Mouse (Mus musculus): ENCODE measurements around the gene Rbck1. TPM values are rescaled to one million over a fixed set of nuclear protein-coding genes. Genes with fewer than 3 reads are reported as not detected.
"Not testable (repeated sequence)": the region's sequence is repeated elsewhere in the genome, so short reads cannot be mapped to it uniquely, and the experiment has no call there.

The Rbck1 gene
- polyA plus RNA-seq, 1 experiment from 2014 or later: 92.6 TPM

DNA sequence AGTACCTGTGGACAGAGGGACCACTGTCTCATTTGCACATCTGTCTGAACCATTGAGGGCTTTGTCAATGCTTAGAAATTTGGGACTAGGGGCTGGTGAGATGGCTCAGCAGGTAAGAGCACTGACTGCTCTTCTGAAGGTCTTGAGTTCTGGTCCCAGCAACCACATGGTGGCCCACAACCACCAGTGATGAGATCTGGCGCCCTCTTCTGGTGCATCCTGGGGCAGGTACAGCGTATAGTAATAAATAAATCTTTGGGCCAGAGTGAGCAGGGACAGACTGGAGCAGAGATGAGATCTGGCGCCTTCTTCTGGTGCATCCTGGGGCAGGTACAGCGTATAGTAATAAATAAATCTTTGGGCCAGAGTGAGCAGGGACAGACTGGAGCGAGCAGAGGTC is 26.5 kb upstream of the Rbck1 start:
- H3K27ac ChIP-seq; H3K4me1 ChIP-seq; DNase-seq (ENCODE audit: low spot score); H3K27me3 ChIP-seq (ENCODE audit: low read depth, poor library complexity, severe bottlenecking); H3K9me3 ChIP-seq (replicated peaks); H3K4me3 ChIP-seq; H3K36me3 ChIP-seq: not testable (repeated sequence)
- WGBS: 75% methylated on average over 5 of the region's 5 CpGs

DNA sequence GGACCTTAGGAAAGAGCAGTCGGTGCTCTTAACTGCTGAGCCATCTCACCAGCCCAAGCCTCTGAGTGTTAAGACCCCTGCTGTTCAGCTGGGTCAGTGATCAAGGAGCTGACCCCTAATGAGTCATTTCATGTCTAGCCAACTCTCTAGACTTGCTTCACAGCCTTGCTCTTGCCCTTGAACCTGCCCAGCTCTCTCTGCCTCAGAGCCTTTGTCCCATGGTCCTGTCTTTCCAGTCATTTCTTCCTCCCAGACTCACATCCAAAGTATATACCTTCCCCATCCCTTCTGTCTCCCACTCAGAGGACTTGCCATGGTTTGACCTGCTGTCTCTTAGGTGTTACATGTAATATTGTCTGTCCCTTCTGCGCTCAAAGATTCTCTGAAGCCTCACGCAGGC is 24.8 kb upstream of the Rbck1 start:
- DNase-seq (ENCODE audit: low spot score): no peak
- Histone ChIP-seq H3K4me3 (no peak overlapping the region), H3K9me3 (replicated peaks) (no peaks in the 10 kb centered on the region), H3K27me3 (ENCODE audit: low read depth, poor library complexity, severe bottlenecking) (no peaks in the 10 kb centered on the region), H3K36me3 (no peaks in the 10 kb centered on the region), H3K27ac (no peak overlapping the region), H3K4me1 (no peaks in the 10 kb centered on the region)
- WGBS: 88% methylated on average over 3 of the region's 3 CpGs

DNA sequence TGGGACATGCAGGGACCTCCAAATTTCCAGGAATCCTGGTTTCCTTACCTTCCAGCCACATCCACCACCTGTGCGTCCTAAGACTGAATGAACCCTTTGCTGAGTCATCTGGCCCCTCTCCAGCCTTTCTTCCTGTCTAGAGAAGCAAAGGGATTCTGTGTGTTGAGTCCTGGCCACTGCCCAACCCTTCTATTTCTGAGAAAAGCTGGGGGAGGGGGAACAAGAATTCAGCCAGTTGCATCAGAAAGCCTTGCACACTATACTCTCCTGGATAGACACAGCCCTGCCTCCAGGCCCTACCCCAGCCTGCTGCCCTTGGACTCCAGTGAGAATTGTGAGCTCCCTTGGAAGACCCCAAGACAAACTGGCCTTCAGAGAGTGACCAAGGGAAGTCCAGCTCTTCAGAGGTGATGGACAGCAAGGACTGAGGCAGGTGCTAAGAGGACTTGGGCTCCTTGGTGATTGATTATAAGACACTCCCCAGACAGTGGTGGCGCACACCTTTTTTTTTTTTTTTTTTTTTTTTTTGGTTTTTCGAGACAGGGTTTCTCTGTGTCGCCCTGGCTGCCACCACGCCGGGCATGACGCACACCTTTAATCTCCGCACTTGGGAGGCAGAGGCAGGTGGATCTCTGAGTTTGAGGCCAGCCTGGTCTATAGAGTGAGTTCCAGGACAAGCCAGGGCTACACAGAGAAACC is 17.5 kb upstream of the Rbck1 start:
- Histone ChIP-seq H3K36me3 (no peaks in the 10 kb centered on the region), H3K27ac (no peak overlapping the region)
- no peak for DNase-seq (ENCODE audit: low spot score)

DNA sequence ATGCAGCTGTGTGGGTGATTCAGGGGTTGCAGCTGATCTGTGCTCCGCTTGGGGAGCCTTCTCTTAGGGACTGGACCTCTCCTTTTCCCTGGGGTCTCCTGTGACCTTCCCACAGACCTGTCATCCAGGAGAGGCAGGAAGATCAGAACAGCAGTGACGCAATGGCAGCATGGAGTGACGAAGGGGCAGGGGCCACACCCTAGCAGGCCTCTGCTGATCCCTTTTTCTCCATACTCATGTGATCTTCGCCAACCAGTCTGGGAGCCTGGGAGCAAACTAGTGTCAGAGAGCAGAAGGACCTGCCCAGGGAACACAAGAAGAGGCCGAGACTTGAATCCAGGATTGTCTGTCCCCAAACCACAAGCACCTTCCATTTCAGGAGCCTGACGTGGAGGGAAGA is 16.8 kb upstream of the Rbck1 start:
- Histone ChIP-seq H3K4me1 (peaks cover 9% of the 10 kb centered on the region), H3K27me3 (ENCODE audit: low read depth, poor library complexity, severe bottlenecking) (peaks cover 17% of the 10 kb centered on the region), H3K4me3 (no peak overlapping the region), H3K36me3 (no peaks in the 10 kb centered on the region), H3K9me3 (replicated peaks) (no peaks in the 10 kb centered on the region), H3K27ac (no peak overlapping the region)
- 72% methylated on average over 6 of the region's 6 CpGs for WGBS
- DNase-seq (ENCODE audit: low spot score): no peak

More for the DNA sequence above, 17.5 kb upstream of the Rbck1 start:
- Histone ChIP-seq H3K4me1 (peaks cover 6% of the 10 kb centered on the region; the same call in 1 of the 2 replicates), H3K4me3 (no peak overlapping the region), H3K27me3 (ENCODE audit: low read depth, poor library complexity, severe bottlenecking) (peaks cover 9% of the 10 kb centered on the region), H3K9me3 (replicated peaks) (no peaks in the 10 kb centered on the region)
- WGBS: 91% methylated on average over 8 of the region's 8 CpGs

DNA sequence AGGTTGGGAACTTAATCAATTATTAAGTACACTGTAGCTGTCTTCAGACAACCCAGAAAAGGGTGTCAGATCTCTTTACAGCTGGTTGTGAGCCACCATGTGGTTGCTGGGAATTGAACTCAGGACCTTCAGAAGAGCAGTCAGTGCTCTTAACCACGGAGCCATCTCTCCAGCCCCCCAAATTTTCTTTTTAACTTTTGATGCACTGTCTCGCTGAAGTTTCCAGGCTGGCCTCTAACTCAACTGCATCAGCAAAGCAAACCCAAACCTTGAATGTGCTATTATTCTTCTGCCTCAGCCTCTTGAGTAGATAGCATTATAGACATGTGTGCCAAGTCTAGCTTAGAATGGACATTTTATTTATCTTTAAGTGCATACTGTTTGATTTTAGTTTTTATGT is 15.3 kb upstream of the Rbck1 start:
- Histone ChIP-seq H3K9me3 (replicated peaks) (no peaks in the 10 kb centered on the region), H3K27me3 (ENCODE audit: low read depth, poor library complexity, severe bottlenecking) (peaks cover 26% of the 10 kb centered on the region), H3K27ac (no peak overlapping the region), H3K4me1 (peaks cover 23% of the 10 kb centered on the region), H3K4me3 (no peak overlapping the region), H3K36me3 (no peaks in the 10 kb centered on the region)
- 80% methylated on average over 2 of the region's 2 CpGs for WGBS
- DNase-seq (ENCODE audit: low spot score): no peak

DNA sequence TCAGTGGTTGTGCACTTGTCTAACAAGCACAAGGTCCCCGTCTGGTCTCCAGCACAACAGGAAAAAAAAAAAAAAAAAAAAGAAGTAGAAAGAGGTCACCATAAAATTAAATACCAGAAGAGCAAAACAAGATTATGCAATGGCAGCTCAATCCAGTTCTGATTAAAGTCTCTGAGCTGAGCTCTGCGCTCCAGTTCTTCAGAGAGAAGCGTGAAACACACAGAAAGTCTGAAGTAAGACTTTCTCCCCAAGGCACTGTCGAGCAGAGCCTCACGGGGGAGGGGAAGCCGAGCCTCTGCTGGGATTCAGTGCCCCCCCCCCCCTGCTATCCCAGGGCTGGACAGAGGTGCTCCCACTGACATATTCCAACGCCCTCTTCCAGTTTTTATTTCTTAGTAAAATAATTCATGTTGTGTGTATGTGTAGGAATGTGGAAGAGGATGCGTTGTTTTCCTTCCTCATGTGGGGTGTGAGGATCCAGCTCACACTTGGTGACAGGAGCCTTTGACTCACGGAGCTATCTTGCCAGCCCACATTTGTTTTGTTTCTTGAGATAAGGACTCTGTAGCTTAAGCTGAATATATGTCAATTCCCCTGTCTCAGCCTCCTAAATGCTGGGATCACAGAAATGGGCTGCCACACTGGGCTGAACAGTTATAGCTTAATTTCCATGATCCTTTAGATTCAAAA is 14.5 kb upstream of the Rbck1 start:
- H3K27ac ChIP-seq: no peak overlapping the region
- no peak overlapping the region for H3K4me3 ChIP-seq
- H3K27me3 ChIP-seq (ENCODE audit: low read depth, poor library complexity, severe bottlenecking): peaks cover 34% of the 10 kb centered on the region
- DNase-seq (ENCODE audit: low spot score): no peak
- no peaks in the 10 kb centered on the region for H3K9me3 ChIP-seq (replicated peaks)
- peaks cover 23% of the 10 kb centered on the region for H3K4me1 ChIP-seq
- no peaks in the 10 kb centered on the region for H3K36me3 ChIP-seq
- 45% methylated on average over 9 of the region's 9 CpGs for WGBS

DNA sequence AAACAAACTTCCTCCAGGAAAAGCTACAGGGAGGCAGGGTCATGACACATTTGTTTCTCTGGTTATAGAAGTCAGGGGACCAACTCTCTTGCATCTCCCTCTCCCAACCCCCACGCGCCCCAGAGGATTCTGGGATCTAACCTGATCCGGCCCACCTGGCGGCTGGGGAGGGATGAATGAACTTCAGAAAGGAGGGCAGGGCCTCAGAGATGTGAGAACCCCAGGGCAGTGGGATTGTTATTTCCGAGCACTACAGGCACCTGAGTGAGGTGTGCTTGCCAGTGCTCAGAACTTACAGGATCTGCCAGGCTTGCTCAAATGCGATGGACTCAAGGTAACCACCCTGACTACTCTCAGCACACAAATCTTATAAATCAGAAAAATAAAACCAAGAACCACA is 12.9 kb upstream of the Rbck1 start:
- peaks cover 36% of the 10 kb centered on the region for H3K27me3 ChIP-seq (ENCODE audit: low read depth, poor library complexity, severe bottlenecking)
- H3K27ac ChIP-seq: no peak overlapping the region
- no peaks in the 10 kb centered on the region for H3K9me3 ChIP-seq (replicated peaks)
- WGBS: 57% methylated on average over 6 of the region's 6 CpGs
- H3K4me1 ChIP-seq: peaks cover 23% of the 10 kb centered on the region
- no peaks in the 10 kb centered on the region for H3K36me3 ChIP-seq
- no peak overlapping the region for H3K4me3 ChIP-seq
- DNase-seq (ENCODE audit: low spot score): no peak

DNA sequence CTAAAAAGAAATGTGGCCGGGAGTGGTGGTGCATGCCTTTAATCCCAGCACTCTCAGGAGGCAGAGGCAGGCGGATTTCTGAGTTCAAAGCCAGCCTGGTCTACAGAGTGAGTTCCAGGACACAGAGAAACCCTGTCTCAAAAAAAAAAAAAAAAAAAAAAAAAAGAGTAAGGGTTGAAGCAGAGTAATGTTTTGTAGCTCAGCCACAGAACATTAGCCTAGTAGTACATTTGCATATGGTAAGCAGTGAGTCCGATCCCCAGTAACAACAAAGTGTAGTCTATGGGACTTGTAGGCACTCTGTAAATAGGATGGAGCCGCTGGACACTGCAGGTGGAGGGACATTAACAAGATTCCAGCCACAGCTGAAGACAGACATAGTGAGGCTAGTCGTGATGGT is 12.5 kb upstream of the Rbck1 start:
- DNase-seq (ENCODE audit: low spot score): no peak
- 59% methylated on average over 5 of the region's 5 CpGs for WGBS
- Histone ChIP-seq H3K4me1 (peaks cover 23% of the 10 kb centered on the region), H3K27me3 (ENCODE audit: low read depth, poor library complexity, severe bottlenecking) (peaks cover 36% of the 10 kb centered on the region), H3K36me3 (no peaks in the 10 kb centered on the region), H3K9me3 (replicated peaks) (no peaks in the 10 kb centered on the region), H3K27ac (no peak overlapping the region), H3K4me3 (no peak overlapping the region)

DNA sequence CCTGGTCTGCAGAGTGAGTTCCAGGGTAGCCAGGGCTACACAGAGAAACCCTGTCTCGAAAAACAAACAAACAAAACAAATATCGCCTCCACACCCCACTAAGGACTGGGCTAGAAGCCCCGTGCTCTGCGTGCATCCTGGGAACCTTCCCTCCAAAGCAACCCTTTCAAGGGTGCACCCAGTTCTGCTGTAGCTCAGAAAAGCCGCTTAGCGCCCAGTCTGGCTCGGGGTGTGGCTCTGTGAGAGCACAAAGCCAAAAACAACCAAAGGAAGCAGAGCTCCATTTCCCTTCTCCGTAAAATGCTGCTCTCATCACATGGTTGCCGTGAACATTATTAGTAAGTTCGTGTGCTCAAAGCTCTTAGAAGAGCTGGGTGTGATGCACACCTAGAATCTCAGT is 11.9 kb upstream of the Rbck1 start:
- peak overlapping the region; percentile 58; the same call in 1 of the 2 replicates for H3K27ac ChIP-seq
- H3K4me3 ChIP-seq: peak overlapping the region; percentile 70
- no peak for DNase-seq (ENCODE audit: low spot score)
- no peaks in the 10 kb centered on the region for H3K9me3 ChIP-seq (replicated peaks)
- peaks cover 23% of the 10 kb centered on the region for H3K4me1 ChIP-seq
- H3K36me3 ChIP-seq: no peaks in the 10 kb centered on the region
- WGBS: 10% methylated on average over 10 of the region's 10 CpGs
- H3K27me3 ChIP-seq (ENCODE audit: low read depth, poor library complexity, severe bottlenecking): peaks cover 36% of the 10 kb centered on the region

DNA sequence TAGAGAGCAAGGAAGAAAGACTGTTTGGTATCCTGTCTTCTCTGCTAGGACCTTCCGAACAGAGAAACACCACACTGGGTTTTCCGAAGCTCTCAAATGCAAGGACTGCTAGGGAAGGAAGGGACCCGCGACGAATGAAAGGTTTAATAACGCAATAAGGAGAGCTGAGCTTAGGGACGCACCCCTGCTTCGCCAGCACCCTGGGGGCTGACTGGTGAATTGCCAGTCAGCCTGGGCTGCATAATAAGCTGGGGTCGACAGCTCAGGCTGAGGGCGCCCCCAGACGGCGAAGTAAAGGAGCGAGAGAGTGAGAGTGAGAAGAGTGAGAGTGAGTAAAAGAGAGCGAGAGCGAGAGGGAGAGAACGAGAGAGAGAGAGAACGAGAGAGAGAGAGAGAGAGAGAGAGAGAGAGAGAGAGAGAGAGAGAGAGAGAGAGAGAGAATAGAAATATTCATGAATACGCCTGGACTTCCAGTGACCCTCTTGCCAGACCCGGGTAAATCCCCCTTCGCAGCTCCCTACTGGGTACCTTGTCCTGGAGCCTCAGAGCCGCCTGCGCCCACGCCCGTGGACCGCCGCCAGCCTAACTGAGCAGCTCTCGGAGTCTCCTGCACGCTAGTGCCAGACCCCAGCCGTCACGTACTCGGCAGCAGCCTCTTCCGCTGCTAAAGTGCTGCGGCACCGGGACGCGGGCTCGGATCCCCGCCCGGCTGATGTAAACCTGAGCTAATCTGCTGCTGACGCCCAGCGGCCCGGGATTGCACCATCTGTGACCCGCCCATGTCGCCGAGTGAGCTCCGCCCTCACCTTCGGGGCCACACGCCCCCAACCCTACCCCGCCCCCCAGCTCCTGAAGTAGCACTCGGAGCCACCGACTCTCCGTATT is 11.1 kb upstream of the Rbck1 start, which contains the start of gene Trib3:
Gene Trib3 (minus strand): TSS at position 704 of the 885 bp plus-strand sequence.
- Histone ChIP-seq H3K27ac (peak within 1 kb of the TSS; percentile 58), H3K36me3 (no peaks in the 10 kb centered on the region), H3K27me3 (ENCODE audit: low read depth, poor library complexity, severe bottlenecking) (peaks cover 36% of the 10 kb centered on the region), H3K4me1 (peaks cover 23% of the 10 kb centered on the region), H3K4me3 (peak within 1 kb of the TSS; percentile 70), H3K9me3 (replicated peaks) (no peaks in the 10 kb centered on the region)
- WGBS: under 1% methylated on average over 52 of the region's 52 CpGs
- peak; percentile 84 for DNase-seq (ENCODE audit: low spot score)

DNA sequence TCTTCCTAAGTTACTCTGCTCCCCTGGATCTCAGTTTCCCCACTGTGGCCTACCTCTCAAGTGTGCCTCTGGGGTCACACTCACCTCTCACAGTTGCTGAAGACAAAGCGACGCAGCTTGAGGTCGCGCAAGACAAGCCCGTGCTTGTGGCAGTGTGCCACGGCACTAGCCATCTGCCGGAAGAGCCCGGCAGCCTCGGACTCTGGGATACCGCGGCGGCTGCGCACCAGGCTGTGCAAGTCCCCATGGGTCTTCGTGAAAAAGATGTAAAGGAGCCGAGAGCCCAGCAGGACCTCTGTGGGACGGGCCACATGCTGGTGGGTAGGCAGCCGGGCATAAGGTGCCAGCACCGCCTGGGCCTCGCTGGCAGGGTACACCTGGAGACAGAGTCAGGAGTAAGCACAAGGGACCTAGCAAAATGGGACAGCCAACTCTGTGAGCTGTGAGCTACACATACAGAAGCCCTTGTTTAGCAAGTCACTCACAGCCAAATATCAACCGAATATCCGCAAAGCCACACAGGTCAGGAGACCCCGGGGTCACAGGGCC is 7.3 kb upstream of the Rbck1 start:
- peaks cover 30% of the 10 kb centered on the region for H3K27me3 ChIP-seq (ENCODE audit: low read depth, poor library complexity, severe bottlenecking)
- no peak overlapping the region for H3K4me3 ChIP-seq
- H3K9me3 ChIP-seq (replicated peaks): no peaks in the 10 kb centered on the region
- no peaks in the 10 kb centered on the region for H3K36me3 ChIP-seq
- WGBS: 90% methylated on average over 22 of the region's 22 CpGs
- H3K27ac ChIP-seq: no peak overlapping the region
- no peak for DNase-seq (ENCODE audit: low spot score)
- H3K4me1 ChIP-seq: peaks cover 17% of the 10 kb centered on the region

DNA sequence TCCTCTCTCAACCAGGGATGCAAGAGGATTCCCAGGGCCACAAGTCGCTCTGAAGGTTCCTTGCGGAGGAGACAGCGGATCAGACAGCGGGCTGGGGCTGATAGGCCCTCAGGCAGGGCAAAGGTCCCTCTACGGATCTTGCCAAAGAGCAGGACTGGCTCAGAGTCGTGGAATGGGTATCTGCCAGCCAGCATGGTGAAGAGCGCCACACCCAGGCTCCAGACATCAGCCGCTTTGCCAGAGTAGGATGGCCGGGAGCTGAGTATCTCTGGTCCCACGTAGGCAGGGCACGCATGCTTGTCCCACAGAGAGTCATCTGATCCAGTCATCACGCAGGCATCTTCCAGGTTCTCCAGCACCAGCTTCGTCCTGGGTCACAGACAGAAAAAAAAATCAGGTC is 5.9 kb upstream of the Rbck1 start:
- Histone ChIP-seq H3K27me3 (ENCODE audit: low read depth, poor library complexity, severe bottlenecking) (peaks cover 32% of the 10 kb centered on the region), H3K4me1 (peaks cover 5% of the 10 kb centered on the region), H3K36me3 (no peaks in the 10 kb centered on the region), H3K9me3 (replicated peaks) (no peaks in the 10 kb centered on the region), H3K4me3 (no peak overlapping the region), H3K27ac (no peak overlapping the region)
- 85% methylated on average over 13 of the region's 13 CpGs for WGBS
- no peak for DNase-seq (ENCODE audit: low spot score)

Data from limb, embryonic 10.5 days (tissue).